Mouse (Mus musculus) small intestine, adult 10 weeks (tissue): Measurements from ENCODE around the gene Rab22a. TPM values are rescaled to one million over a fixed set of nuclear protein-coding genes. Genes with fewer than 3 reads are reported as not detected.

Experiments
- polyA plus RNA-seq: library from polyadenylated mRNA; stranded (reverse); fragments of 350-450 nt; fragmentation: Illumina TruSeq; extraction: RNeasy Lipid Tissue Mini Kit (QIAGEN cat#74804); gene quantifications from one replicate; pipeline ENCODE4 v1.2.3, GENCODE M21; 2014; ENCODE audit warnings: low replicate concordance

Rab22a gene
- polyA plus RNA-seq: 29.1 TPM

GRCm38 (mm10) chr2:173659057-173659925, at the start of gene Rab22a:
Gene Rab22a, plus strand, starts transcription at chr2:173659760.

GRCm38 (mm10) chr2:173719115-173719514, 59.6 kb downstream of the Rab22a start, which contains the start of gene 1700010B08Rik:
Gene 1700010B08Rik, plus strand, starts transcription at chr2:173719415.

GRCm38 (mm10) chr2:173737222-173737989, 77.8 kb downstream of the Rab22a start, which contains the start of gene Vapb:
Gene Vapb, plus strand, starts transcription at chr2:173737511.

Other genes starting within 250 kb of the Rab22a start
- gene 1700021F07Rik, start 137.2 kb upstream of the Rab22a start, polyA plus RNA-seq: not detected
- gene Ankrd60, start 81.4 kb upstream of the Rab22a start, polyA plus RNA-seq: not detected
- not detected for gene 1700010B08Rik, start 59.7 kb downstream of the Rab22a start, polyA plus RNA-seq
- gene Vapb, start 77.8 kb downstream of the Rab22a start, polyA plus RNA-seq: 111 TPM